Mouse (Mus musculus): ENCODE measurements around the gene Lcn10.
"Not testable (repeated sequence)": the region's sequence is repeated elsewhere in the genome, so short reads cannot be mapped to it uniquely, and the experiment has no call there.

Gene Lcn10

GRCm38 (mm10) chr2:25682426-25682825 is at the start of gene Lcn10:
TSS of gene Lcn10 (plus strand) at chr2:25682726.
- DNase-seq (ENCODE audit: low spot score in 2 of 2): no peak

DNA sequence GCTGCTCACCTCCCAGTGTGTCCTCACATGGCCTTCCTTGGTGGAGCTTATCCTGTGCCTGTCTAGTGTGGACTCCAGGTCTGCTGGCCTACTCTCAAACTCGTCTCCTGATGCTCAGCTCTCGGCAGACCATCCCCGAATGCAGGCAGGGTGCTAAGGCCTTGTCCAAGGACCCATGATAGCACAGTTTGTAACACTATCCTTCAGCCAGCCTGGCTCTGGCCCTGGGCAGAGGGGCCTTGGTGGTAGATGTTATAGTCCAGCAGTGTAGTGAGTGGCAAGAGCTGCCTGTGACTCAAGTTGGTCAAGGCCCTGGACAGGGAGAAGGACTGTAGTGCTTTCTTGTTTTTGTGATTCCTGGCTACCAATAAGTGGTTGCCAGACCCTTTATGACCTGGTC is 48.9 kb upstream of the Lcn10 start:
- DNase-seq (ENCODE audit: low spot score in 2 of 2): no peak

DNA sequence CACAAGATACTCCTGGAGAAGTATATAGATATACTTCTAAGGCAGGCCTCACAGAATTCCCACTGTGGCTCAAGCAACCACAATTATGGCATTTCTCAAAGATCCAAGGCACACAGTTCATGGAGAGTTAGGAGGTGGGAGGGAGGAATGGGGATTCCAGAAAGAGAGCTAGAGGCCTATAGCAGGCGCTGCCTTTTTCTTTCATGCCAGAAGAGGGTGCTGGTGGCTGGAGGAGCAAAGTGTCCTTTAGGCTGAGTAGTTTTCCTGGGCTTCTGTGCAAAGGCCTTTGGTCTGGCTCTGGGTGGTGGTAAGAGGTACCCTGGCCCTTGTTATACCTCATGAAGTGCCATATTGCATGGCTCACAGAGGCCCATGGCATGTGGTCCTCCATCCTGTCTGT is 48.5 kb upstream of the Lcn10 start:
- DNase-seq (ENCODE audit: low spot score in 2 of 2): no peak

- DNase-seq (ENCODE audit: low spot score in 2 of 2): peak in 1 of 2 experiments; percentile 16
Observed at GRCm38 (mm10) chr2:25639890-25640289, 42.6 kb upstream of the Lcn10 start.

DNA sequence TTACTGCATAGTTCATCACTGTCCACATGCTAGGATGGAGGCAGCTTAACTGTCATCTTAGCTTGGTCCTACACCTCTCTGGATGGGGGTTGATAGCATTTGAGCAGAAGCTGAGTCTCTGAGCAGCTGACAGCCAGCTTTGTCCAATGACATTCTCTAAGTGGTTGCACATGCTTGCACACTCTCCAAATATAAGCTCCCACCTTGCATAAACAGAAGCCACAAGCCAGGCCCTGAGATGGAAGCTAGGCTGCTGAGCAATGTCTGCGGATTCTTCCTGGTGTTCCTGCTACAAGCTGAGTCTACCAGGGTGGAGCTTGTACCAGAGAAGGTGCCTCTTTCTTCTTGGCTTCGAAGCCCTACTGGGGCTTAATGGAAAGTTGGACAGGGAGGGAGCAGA is 29.6 kb upstream of the Lcn10 start, which contains the start of gene Lcn8:
Gene Lcn8, plus strand, starts transcription at position 219 of the 400 bp plus-strand sequence.
- no peak for DNase-seq (ENCODE audit: low spot score in 2 of 2)

GRCm38 (mm10) chr2:25654502-25654901 is 28.0 kb upstream of the Lcn10 start:
- DNase-seq (ENCODE audit: low spot score in 2 of 2): no peak

- no peak for DNase-seq (ENCODE audit: low spot score in 2 of 2)
Observed at GRCm38 (mm10) chr2:25656691-25657090, 25.8 kb upstream of the Lcn10 start.

- no peak for DNase-seq (ENCODE audit: low spot score in 2 of 2)
Observed at GRCm38 (mm10) chr2:25657246-25657645, 25.3 kb upstream of the Lcn10 start.

GRCm38 (mm10) chr2:25657652-25658051 is 24.9 kb upstream of the Lcn10 start, which contains the start of gene Lcn5:
TSS of gene Lcn5 (plus strand) at chr2:25657952.
- DNase-seq (ENCODE audit: low spot score in 2 of 2): no peak

DNA sequence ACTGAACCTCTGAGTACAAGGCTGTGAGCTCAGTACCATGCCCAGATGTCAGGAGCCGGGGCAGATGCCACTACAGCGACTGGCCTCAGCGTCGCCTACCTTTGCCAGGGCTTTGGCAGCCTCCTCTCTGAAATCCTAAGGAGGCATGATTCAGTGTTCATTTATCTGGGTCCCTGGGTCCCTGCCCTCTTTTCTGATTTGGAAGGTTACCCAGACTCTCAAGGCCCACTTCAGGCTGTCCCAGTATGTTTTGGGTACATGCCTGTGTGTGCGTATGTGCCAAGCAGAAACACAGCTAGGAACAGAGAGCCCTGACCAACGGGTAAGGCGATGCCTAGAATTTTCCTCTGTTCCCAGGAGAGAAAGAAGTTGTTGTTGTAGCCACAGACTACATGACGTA is 22.2 kb upstream of the Lcn10 start:
- no peak for DNase-seq (ENCODE audit: low spot score in 2 of 2)

DNA sequence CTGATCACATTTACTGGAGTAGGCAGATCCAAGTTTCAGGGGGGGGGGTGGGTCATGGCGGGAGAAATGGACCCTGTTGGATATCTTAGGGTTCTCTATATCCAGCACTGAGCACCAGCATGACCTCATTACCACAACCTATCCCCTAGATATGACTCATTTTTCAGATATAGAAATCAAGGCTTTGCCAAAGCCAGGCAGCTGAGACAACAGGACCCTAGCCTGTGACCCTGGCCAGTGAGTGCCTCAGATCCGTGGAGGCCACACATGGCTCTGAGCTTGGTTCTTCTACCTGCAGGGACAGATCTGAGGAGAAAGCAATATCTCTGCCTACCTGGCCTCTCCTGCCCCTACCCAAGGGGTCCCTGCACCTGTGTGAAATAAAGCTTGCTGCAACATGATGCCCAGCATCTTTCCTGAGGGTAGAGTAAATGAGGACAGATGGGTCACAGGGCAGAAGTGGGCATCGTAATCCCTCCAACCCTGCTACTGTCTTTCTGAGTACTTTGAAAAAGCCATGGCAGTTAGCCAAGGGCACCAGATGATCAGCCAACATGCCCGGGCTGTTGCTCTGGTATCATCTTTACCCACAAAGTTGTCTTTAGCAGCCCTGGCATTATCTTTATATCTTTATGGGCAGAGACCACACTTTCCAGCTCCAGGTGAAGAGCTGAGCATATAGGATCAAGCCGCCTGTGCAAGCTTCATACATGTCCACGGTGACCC is 21.1 kb upstream of the Lcn10 start:
- DNase-seq (ENCODE audit: low spot score in 2 of 2): no peak

GRCm38 (mm10) chr2:25663511-25663910 is 19.0 kb upstream of the Lcn10 start:
- DNase-seq (ENCODE audit: low spot score in 2 of 2): peak in 1 of 2 experiments; percentile 27

GRCm38 (mm10) chr2:25664125-25664524 is 18.4 kb upstream of the Lcn10 start:
- no peak for DNase-seq (ENCODE audit: low spot score in 2 of 2)

- DNase-seq (ENCODE audit: low spot score in 2 of 2): no peak
Observed at GRCm38 (mm10) chr2:25666516-25666915, 16.0 kb upstream of the Lcn10 start.

DNA sequence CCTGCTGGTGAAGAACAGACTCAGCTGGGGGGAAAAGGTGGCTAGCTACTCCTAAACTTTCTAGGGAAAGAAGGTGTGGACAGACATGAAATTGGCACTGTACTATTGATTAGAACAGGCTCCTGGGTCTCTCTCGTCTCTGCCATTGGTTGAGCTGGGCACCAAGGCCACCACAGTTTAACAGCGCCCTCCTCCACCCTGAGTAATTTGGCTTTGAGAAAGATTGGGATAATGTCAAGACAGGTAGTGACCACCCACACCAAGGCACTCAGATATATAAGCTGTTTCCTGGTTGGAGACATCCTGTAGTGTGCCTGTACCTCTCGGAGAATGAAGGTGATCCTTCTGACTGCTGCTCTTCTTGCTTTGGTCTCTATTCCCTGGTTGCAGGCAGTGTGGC is 6.0 kb upstream of the Lcn10 start, which contains the start of gene Lcn6:
Gene Lcn6, plus strand, starts transcription at position 301 of the 400 bp plus-strand sequence.
- no peak for DNase-seq (ENCODE audit: low spot score in 2 of 2)

DNA sequence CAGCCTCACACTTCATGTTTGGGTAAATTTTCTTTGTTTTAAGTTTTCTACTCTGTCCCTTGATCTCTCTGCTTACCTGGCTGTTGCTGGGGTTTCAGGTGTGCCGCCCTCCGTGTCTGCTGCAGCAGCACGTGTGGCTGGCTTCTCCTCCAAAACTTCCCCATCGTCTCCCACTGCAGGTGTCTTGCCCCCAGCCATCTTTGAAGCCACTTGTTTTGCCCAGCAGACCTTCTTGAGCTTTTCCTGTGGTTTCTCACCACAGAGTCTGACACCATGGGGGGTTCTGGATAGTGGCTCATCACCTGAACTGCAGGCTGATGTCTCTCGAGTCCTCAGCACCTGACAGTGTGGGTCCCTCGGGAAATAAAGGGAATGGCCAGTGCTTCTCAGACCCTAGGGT is 3.0 kb upstream of the Lcn10 start:
- no peak for DNase-seq (ENCODE audit: low spot score in 2 of 2)

DNA sequence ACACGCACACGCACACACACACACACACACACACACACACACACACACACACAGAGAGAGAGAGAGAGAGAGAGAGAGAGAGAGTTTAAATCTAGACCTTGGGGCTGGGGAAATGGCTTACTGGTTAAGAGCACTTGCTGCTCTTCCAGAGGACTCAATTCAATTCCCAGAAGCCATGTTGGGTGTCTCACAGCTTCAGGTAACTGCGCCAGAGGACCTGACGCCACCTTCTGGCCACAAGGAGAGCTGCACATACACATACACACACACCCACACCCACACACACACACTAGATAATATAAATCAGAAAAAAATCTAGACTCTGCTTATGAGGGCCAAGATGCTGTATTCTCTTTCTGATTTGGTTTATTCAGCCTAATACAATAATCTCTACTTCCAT is 4.4 kb downstream of the Lcn10 start:
- no peak for DNase-seq (ENCODE audit: low spot score in 2 of 2)

GRCm38 (mm10) chr2:25694605-25695004 is 12.1 kb downstream of the Lcn10 start:
- DNase-seq (ENCODE audit: low spot score in 2 of 2): peak in 1 of 2 experiments; percentile 31

DNA sequence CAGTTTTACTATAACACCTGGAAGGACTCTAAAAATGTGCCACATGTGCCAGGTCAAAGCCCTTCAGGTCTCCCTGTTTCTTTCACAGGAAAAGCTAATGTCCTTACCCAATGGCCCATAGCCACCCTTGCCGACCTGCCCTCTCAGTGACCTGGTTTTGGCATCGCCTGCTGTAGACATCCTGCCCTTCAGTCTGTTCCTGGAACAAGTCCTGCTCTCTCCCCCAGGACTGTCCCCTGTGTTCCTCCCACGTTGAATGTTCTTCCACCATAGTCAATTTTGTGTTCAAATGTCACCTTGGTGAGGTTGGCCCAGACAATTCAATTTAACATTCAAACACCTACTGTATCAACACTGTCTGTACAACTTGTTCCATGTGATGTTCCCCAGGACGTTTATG is 14.4 kb downstream of the Lcn10 start:
- DNase-seq (ENCODE audit: low spot score in 2 of 2): no peak

DNA sequence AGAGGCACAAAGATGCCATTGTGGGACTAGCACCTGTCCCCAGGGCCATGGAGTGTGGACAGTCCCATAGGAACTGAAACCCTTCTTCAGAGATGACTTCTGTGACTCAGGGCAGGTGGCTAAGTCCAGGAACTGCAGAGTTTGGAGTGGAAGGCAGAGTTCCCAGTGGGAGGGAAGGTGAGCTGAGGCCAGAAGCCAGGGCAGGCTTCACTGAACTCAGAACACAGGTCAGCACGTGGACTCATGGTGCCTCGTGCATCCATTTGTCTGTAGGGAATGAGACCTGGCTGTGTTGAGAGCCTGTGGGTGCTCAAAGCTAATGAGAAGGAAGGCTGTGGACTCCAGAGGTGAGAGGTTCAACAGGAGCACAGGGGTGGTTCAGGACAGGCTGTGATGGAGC is 16.2 kb downstream of the Lcn10 start:
- no peak for DNase-seq (ENCODE audit: low spot score in 2 of 2)

GRCm38 (mm10) chr2:25699743-25700142 is 17.2 kb downstream of the Lcn10 start, which contains the start of gene Obp2a:
TSS of gene Obp2a (plus strand) at chr2:25700043.
- DNase-seq (ENCODE audit: low spot score in 2 of 2): not testable (repeated sequence)

GRCm38 (mm10) chr2:25701001-25701400 is 18.5 kb downstream of the Lcn10 start:
- DNase-seq (ENCODE audit: low spot score in 2 of 2): no peak

GRCm38 (mm10) chr2:25703706-25704105 is 21.2 kb downstream of the Lcn10 start:
- DNase-seq (ENCODE audit: low spot score in 2 of 2): no peak
